Mouse (Mus musculus): Measurements from ENCODE around the gene Mrgprf. TPM values are rescaled to one million over a fixed set of nuclear protein-coding genes. Genes with fewer than 3 reads are reported as not detected.

Gene Mrgprf
- total RNA-seq, 2 experiments from 2014 or later = 1.8 to 2.5 TPM

GRCm38 (mm10) chr7:145323607-145324006 lies 23.0 kb downstream of the Mrgprf start:
- intact Hi-C loops (cut with DNase I) = no loop called here
- no peak for TF ChIP-seq CTCF (IDR thresholded peaks at IDR 0.05)
- Histone ChIP-seq H3K4me3 (no peak overlapping the region), H3K27ac (no peak overlapping the region)
- DNase-seq (ENCODE audit: extremely low spot score in 1 of 2, low spot score in 2 of 2) = no peak

DNA sequence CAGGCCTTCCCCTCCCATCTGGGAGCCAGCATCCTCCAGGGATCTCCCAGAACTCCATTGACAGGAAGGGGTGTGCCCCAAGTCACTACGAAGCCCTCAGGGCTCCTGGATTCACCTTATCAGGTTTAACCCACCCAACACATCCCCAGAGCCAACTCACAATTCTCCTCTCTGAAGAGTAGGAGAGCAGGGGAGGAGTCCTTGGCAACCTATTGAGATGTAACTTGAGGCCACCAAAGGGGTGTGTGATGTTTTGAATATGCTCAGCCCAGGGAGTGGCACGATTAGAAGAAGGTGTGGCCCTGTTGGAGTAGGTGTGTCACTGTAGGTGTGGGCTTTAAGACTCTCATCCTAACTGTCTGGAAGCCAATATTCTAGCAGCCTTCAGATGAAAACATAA lies 25.1 kb downstream of the Mrgprf start:
- TF ChIP-seq CTCF (IDR thresholded peaks at IDR 0.05) = no peak
- H3K4me3 ChIP-seq = no peak overlapping the region
- no peak overlapping the region for H3K27ac ChIP-seq
- DNase-seq (ENCODE audit: extremely low spot score in 1 of 2, low spot score in 2 of 2) = no peak
- intact Hi-C loops (cut with DNase I) = no loop called here

- Histone ChIP-seq H3K27ac (no peak overlapping the region), H3K4me3 (no peak overlapping the region)
- DNase-seq (ENCODE audit: extremely low spot score in 1 of 2, low spot score in 2 of 2) = no peak
- intact Hi-C loops (cut with DNase I) = no loop called here
- no peak for TF ChIP-seq CTCF (IDR thresholded peaks at IDR 0.05)
Measured at GRCm38 (mm10) chr7:145329982-145330381, 29.4 kb downstream of the Mrgprf start.

DNA sequence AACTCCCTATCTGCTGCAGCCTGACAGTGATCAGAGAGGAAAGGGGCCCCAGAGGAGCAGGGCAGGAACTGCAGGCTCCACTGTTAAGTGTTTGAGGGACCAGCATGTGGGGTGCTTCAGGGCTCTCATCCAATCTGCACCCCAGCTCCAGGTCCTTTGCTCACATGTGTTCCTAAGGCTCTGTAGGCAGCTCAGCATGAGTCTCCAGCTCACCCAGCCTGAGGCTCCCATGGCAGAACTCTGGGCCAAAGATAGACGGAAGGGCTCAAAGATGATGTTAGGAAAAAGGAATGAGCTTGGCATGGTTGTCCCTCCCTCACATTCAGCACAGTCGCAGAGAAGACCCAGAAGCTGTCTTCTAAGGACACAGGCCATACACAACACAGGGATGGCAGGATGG lies 30.0 kb downstream of the Mrgprf start:
- no peak for DNase-seq (ENCODE audit: extremely low spot score in 1 of 2, low spot score in 2 of 2)
- no peak; the same call in 1 of the 2 replicates for TF ChIP-seq CTCF (IDR thresholded peaks at IDR 0.05)
- Histone ChIP-seq H3K4me3 (no peak overlapping the region), H3K27ac (no peak overlapping the region)
- intact Hi-C loops (cut with DNase I) = no loop called here

DNA sequence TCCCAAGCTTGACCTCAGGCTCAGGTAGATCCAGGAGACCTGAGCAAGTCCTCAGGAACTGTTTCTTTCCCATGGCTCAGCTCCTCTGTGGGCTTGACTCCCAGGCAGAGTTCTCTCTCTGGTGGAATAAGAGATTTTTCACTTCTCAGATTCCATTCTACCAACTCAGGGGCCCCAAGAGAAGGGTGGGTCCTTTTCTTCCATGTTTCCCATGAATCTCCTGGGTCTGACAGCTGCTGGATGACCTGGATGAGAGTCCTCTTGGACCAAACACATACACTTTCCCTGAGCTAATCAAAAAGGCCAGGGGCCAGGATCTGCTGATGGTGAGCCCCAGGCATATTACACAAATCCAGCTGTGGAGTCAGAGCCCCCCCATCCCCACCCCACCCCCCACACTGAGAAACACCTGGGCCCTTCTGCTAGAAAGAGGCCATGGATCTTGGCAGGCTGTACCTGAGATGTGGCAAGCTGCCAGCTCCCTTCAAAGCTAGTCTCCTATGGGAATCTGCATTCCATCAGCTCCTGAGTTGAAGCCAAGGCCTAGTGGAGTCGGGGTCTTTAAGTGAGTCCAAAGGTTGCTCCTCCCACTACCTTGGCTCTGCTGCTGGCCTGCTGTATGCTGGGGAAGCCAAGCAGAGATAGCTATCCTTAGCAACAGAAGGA lies 31.9 kb downstream of the Mrgprf start:
- no peak for DNase-seq (ENCODE audit: extremely low spot score in 1 of 2, low spot score in 2 of 2)
- H3K27ac ChIP-seq = no peak overlapping the region
- intact Hi-C loops (cut with DNase I) = no loop called here
- no peak overlapping the region for H3K4me3 ChIP-seq
- TF ChIP-seq CTCF (IDR thresholded peaks at IDR 0.05) = no peak

GRCm38 (mm10) chr7:145333936-145334335 lies 33.3 kb downstream of the Mrgprf start:
- intact Hi-C loops (cut with DNase I) = no loop called here
- H3K4me3 ChIP-seq = no peak overlapping the region
- DNase-seq (ENCODE audit: extremely low spot score in 1 of 2, low spot score in 2 of 2) = no peak
- H3K27ac ChIP-seq = no peak overlapping the region
- no peak for TF ChIP-seq CTCF (IDR thresholded peaks at IDR 0.05)

DNA sequence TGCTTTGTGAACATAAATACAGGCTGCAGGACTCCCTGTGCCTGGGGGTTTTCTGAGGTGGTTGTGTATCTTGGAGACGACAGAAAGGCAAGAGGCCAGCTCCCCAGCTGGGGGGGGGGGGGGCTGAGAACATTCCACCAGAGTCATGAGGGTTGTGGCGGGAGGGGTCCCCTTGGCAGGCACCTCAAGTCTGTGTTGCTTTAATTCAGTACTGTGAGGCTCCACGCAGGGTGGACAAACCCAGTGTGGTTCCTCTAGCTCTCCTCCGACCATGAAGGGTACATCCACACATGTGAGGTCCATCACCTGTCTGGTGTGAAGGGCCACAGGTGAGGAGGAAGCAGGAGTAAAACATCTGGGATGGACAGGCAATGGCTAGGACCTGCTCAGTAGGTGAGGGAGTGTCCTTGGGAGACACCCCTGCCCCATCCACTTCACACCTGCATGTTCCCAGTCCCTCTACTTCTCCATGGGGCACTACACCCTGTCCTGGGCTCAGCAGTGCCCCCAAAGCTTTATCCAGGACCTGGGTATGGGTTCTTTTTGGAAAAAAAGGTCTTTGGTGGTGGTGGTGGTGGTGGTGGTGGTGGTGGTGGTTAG lies 33.9 kb downstream of the Mrgprf start:
- no peak overlapping the region for H3K4me3 ChIP-seq
- DNase-seq (ENCODE audit: extremely low spot score in 1 of 2, low spot score in 2 of 2) = no peak
- no peak for TF ChIP-seq CTCF (IDR thresholded peaks at IDR 0.05)
- intact Hi-C loops (cut with DNase I) = no loop called here
- H3K27ac ChIP-seq = no peak overlapping the region

DNA sequence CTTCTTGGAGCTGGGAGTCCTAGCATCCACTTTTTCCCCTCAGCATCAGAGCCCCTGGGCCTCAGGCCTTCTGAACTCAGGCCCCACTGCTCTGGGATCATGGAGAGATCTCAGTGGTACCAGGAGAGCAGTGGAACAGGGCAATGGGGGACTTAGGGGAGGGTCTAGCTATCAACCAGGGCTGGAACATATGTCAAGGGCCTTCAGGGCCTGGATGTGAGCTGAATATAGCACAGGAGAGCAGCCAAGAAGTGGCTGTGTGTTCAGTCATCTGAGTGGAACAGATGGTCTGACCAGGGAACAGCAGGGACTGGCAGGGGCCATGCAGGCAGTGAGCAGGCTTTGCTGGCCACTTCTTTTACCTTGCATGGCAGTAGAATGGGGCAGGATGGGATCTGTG lies 34.6 kb downstream of the Mrgprf start:
- H3K4me3 ChIP-seq = no peak overlapping the region
- no peak for DNase-seq (ENCODE audit: extremely low spot score in 1 of 2, low spot score in 2 of 2)
- no peak overlapping the region for H3K27ac ChIP-seq
- intact Hi-C loops (cut with DNase I) = no loop called here
- no peak for TF ChIP-seq CTCF (IDR thresholded peaks at IDR 0.05)

DNA sequence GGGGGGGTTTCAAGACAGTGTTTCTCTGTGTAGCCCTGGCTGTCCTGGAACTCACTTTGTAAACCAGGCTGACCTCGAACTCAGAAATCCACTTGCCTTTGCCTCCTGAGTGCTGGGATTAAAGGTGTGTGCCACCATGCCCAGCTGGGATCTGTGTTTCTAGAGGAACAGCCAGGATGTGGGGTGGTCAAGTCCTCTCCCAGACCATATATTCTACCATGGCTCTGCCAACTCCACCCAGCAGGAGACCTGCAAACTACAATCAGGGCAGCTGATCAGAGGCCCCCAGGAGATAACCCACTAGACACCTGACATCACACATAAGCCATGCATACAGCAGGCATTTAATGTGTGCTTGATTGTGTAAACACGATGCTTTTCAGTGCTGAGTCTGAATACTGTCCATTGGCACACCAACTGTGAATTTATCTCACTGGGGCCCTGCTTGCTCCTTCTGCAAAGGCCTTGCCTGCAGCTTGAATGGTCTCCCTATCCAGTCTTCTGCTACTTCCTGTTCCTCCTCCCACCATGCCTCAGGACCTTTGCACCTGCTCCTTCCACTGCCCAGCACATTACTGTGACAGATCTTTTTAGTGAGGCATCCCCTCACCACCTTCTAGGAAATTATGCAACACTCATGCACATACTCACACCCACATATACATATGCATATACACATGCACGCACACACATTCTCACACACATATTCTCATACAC lies 35.1 kb downstream of the Mrgprf start:
- no peak for DNase-seq (ENCODE audit: extremely low spot score in 1 of 2, low spot score in 2 of 2)
- Histone ChIP-seq H3K27ac (no peak overlapping the region), H3K4me3 (no peak overlapping the region)
- intact Hi-C loops (cut with DNase I) = no loop called here
- no peak for TF ChIP-seq CTCF (IDR thresholded peaks at IDR 0.05)

DNA sequence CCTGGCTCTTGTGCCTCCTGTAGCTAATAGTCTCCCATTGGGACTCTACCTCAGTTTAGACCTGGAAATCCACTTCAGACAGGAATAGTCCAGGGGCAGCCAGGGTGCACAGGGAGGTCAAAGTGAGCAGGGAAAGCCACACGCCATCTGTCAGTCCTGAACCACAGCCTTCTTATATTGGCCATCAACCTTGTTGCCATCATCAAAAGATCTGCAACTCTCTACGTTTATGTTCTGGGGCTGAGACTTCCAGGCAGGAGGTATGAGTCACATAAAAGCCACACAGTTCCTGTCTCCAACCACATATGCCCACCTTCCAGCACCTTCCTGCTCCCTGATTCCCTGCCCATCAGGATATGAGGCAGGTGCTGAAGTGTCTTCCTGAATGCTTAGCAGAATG lies 37.3 kb downstream of the Mrgprf start:
- H3K27ac ChIP-seq = no peak overlapping the region
- intact Hi-C loops (cut with DNase I) = no loop called here
- DNase-seq (ENCODE audit: extremely low spot score in 1 of 2, low spot score in 2 of 2) = no peak
- no peak overlapping the region for H3K4me3 ChIP-seq
- TF ChIP-seq CTCF (IDR thresholded peaks at IDR 0.05) = no peak

- intact Hi-C loops (cut with DNase I) = no loop called here
- H3K4me3 ChIP-seq = no peak overlapping the region
- DNase-seq (ENCODE audit: extremely low spot score in 1 of 2, low spot score in 2 of 2) = no peak
- TF ChIP-seq CTCF (IDR thresholded peaks at IDR 0.05) = no peak
- no peak overlapping the region for H3K27ac ChIP-seq
Measured at GRCm38 (mm10) chr7:145340248-145340904, 39.7 kb downstream of the Mrgprf start.

Other genes with a start within 250 kb of the Mrgprf start
- 1 to 10 TPM; 1.2 to 1.8 TPM for gene 1810010D01Rik, start 92.7 kb upstream of the Mrgprf start, total RNA-seq (2021)
- 1 to 10 TPM; 5.3 to 6.8 TPM for gene Tpcn2, start 16.8 kb upstream of the Mrgprf start, total RNA-seq (2021)
- not detected for gene Mrgprd, start 14.0 kb downstream of the Mrgprf start, total RNA-seq (2021)